Mouse (Mus musculus) induced T-regulatory cell, adult 2 months (primary cell): ENCODE data around the gene Fcmr.

ENCODE experiments used
- DNase-seq: peaks from one replicate; pipeline ENCODE4 v3.0.0-alpha.2; 2012; ENCODE audit warnings: low read depth

Fcmr gene

GRCm38 (mm10) chr1:130865541-130866221 lies at the start of gene Fcmr:
Gene Fcmr (plus strand): TSS chr1:130865669.
- DNase-seq, result no peak

DNA sequence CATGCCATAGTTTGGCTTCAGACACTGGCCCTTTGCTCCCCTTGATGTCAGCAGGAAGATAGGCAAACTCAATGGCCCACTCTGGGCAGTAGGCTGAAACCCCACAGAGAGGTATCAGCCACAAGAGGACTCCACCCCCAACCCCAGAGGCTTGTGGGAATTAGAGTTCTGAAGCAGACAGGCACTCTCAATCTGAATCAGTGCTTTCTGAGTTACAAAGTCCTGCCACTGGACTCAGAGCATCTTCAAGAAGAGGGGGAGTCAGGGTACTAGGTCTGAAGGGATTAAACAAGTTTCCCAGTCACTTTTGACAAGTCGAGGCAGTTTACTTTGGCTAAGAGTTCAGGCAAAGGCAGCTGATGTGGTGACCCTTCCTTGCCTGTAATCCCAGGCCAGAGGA lies 45.7 kb upstream of the Fcmr start:
- no peak for DNase-seq

GRCm38 (mm10) chr1:130820316-130821148 lies 44.9 kb upstream of the Fcmr start:
- DNase-seq, result peak; percentile 9

- DNase-seq, result no peak
These were observed 44.4 kb upstream of the Fcmr start for GRCm38 (mm10) chr1:130821149-130821471.

DNA sequence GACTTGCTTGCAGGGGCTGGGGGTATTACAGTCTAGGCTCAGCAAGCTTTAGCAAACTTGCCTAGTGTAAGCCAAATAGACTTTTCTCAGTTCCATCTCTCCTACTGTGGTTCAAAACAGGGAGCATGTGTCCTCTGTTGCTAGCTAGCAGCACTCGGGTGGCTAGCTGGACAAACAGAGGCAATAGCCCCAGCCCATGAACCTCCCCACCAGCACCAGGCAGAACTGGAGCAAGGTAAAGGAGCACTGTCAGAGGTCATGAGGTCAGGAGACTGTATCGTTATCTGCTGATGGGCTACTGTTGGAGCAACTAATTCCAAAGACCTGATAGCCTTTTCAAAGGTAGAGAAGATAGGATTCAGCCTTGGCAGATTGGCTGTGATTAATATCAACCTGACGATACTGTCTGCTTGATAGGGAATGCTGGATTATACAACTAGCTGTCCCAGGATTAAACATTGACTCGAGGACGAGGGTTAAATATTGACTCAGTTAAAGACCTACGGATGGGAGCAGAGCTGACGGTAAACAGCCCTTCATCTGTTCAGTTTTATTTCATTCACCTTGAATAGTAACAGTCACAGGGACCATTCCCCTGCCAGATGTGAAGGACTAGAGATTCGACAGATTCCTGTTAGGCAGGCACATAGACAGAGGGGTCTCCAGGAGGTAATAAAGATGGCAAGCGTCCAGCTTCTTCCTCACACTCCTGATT lies 43.4 kb upstream of the Fcmr start:
- DNase-seq, result no peak

DNA sequence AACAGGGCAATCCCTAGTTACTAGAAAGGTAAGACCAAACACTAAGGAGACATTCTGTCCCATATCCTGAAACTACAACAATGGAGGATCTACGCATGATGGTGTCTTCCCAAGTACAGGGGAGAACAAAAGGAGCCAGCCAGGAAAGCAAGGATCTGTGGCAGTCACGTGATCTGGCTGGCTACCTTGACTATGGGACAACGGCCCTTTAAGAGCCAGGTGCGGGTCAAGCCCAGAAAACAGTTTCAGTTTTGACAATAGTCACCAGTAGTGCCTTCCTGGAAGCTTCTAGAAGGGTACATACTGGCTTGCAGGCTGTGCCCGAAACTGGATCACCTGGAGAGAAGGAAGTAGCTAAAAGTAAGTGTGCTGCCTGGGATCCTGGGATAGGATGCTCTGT lies 39.0 kb upstream of the Fcmr start, which contains the start of gene Pigr:
TSS of gene Pigr (plus strand) at position 237 of the 400 bp plus-strand sequence.
- no peak for DNase-seq

DNA sequence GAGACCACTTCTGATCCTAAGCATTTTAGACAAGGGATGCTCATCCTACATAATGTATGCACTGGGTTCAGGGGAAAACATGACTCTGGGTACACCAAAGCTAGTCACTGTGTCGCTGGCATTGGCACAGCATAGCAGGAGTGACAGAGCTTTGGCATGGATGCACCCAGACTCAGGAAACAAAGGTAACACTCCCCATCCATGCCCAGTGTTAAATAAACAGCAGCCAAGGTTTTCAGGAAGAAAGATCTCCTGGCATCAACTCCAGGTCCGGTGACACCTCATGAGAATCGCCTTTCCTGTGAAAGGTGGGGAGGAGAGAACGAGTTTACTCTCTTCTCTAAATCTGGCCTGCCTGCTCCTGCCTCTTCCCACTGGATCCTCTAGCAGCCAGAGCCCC lies 36.8 kb upstream of the Fcmr start:
- DNase-seq, result no peak

- DNase-seq, result no peak
These were observed 35.3 kb upstream of the Fcmr start for GRCm38 (mm10) chr1:130829906-130830830.

DNA sequence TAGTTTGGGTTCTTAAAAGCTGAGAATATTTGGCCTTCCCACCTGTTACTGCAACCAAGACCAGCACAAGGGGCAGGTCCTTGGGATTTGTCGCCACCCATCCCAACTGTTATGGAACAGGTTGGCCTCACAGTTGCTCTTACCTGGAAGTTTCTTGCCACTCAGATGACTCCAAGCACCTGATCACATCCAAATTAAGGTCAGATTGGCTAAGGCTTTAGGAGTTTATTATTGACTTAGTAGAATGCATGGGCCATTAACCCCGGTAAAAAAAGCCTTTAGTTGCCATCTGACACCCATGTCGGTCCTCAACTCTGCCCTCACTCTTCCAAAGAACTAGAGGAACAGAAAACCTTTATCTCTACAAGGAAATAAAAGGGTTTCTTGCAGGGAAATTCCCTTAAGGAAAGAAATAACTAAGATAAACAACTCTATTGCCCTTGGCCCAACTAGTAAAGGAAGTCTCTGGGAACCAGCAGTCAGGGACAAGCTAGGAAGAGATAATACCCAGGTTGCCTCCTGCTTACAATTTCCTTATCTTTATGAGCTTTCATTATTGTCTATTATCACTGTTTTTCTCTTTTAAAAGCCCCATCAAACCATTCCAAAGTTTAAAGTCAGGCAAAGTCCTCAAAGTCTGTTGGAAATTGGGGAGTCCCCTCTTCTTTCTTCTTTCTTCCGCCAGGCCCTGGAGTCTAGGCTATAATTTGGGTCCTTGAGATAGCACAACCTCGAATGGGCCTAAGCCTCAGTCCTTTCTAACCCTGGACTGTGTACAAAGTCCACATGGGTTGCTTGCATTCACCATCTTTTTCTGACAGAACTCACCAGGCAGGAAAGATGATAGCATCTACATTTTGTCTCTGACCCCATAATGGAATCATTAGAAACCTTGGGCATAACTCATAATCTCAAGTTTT lies 33.0 kb upstream of the Fcmr start:
- DNase-seq, result no peak

- DNase-seq, result no peak
These were observed 30.1 kb upstream of the Fcmr start for GRCm38 (mm10) chr1:130835161-130835936.

DNA sequence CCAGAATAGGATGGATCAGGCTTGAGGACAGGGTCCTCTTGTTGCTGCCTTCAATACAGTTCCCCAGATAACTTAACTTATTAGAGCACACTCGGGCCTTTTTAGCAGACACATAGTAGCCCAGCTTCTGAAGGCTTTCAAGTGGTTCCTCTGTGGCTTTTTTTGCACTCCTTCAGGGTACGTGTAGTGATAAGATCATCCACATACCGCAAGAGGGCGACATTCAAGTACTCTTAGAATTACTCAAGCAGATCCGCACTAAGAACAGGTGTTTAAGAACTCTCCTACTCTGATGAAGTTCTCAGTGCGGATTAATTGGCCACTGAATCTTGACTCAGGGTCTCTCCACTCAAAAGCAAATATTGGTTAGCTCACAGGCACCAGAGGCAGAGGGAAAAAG lies 27.2 kb upstream of the Fcmr start:
- peak; percentile 82 for DNase-seq

DNA sequence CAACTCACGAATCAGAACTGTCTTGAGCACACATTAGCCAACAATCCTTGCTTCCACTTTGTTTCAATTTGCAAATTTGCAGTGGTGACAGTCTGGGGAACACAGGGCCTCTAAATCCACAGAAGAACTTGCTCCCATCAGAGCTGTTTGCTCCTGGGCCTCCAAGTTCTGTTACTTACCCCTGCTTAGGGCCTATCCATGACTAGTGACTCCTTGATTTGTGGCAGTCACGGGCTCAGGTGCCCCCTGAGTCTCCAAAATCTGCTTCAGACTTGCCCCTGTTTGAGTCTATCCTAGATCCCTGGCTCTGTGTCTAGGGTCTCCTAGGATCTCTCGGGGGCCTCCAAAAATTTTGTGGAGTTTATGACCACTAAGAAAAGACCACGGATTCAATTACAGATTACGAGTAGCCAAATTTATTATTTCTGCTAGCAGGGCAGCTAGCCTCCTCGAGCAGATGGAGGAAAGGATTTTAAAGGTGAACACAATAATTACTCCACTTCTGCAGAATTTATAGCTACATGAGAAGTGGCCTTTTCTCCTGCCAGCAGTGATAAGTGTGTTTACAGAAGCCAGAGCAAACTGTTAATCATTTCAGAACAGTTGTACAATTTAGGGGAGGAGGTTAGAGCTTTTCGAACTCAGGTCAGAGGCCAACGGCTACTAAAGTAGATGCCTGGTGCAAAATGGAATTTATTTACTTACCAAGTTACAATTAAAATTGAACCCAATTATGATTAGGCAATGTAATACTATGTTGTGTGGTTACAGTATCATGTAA lies 24.7 kb upstream of the Fcmr start:
- DNase-seq, result no peak

DNA sequence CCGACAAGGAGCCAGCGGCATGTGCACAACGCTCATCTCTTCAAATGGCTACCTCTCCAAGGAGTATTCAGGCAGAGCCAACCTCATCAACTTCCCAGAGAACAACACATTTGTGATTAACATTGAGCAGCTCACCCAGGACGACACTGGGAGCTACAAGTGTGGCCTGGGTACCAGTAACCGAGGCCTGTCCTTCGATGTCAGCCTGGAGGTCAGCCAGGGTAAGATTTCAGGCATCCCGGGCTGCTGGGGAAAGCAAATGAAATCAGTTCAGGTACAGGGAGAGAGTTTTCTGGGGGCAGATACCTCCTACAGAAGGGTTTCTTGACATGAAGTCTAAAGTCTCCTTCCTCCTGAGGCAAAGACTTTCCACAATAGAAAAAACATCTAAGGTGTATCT lies 23.8 kb upstream of the Fcmr start:
- DNase-seq, result no peak

GRCm38 (mm10) chr1:130844516-130844915 lies 21.0 kb upstream of the Fcmr start:
- DNase-seq, result no peak

- DNase-seq, result no peak
These were observed 15.8 kb upstream of the Fcmr start for GRCm38 (mm10) chr1:130849530-130850214.

DNA sequence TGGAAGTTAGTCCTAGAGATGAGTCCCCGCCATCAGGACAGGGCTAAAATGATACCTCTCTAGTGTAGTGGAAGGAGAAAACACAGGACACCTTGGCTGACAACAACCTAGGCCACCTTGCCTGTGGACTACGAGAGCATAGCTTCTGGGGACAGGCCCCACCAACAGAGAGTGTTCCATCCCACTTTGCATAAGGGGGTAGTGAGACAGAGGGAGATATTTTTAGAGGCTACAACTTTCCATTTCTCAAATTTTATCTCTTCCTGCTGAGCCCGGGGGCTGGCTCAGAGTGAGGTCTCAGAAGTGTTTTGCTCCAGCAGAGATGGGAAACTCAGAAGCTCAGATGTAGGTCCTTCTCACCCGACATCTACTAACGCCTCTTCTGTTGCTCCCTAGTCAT lies 15.1 kb upstream of the Fcmr start:
- peak; percentile 11 for DNase-seq

DNA sequence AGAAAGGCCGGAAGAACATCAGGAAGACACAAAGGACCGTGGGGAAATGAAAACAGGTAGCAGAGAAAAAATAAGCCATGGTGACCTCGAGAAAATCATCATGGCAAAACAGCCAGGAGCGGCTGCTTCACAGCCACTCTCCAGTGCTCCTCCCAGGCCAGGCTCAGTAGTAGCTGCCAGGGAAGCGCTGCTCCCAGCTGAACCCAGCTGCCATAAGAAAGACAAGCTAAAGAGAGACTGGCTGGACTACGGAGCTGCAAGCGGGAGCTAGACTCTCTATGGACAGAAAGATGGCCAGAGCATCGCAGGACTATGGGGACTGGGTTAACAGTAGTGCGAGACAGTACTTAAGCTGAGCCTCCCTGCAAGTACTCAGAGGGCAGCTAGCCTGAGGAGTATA lies 10.7 kb upstream of the Fcmr start:
- DNase-seq, result no peak

- DNase-seq, result no peak
These were observed 9.7 kb upstream of the Fcmr start for GRCm38 (mm10) chr1:130855723-130856122.

- no peak for DNase-seq
These were observed 8.0 kb upstream of the Fcmr start for GRCm38 (mm10) chr1:130857456-130857855.
